Mouse (Mus musculus) kidney, postnatal 4 days (tissue): ENCODE data around the gene Ntf5.
"Not testable (repeated sequence)": the region's sequence is repeated elsewhere in the genome, so short reads cannot be mapped to it uniquely, and the experiment has no call there.

Experiments used
- DNase-seq, 2 experiments: peaks; one replicate each; pipeline ENCODE4 v3.0.0; 2021; ENCODE audit warnings: mixed read lengths in 2 of 2

Ntf5 gene

GRCm38 (mm10) chr7:45462868-45463267 lies 49.4 kb downstream of the Ntf5 start:
- DNase-seq: not testable (repeated sequence)

DNA sequence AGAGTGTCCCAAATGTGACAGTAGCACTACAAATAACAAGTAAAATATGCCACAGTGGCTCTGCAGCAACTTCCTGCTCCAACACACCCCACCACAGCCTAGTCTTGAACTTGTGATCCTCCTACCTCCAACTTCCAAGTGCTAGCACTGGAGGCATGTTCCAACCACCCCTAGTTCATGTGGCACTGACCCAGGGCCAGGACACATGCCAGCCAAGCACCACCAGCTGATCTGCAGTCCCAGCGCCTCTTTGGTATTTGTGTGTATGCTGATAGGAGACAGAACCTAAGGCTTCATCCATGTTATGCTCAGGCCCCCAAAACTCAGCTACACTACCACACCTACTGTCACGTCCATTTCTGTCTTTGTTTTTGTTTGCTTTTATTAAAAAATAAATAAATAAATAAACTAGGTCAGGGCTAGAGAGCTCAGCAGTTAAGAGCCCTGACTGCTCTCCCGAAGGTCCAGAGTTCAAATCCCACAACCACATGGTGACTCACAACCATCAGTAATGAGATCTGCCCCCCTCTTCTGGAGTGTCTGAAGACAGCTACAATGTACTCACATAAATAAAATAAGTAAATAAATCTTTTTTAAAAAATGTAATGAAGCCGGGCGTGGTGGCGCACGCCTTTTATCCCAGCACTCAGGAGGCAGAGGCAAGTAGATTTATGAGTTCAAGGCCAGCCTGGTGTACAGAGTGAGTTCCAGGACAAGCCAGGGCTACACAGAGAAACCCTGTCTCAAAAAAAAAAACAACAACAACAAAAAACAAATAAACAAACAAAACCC lies 50.7 kb downstream of the Ntf5 start:
- DNase-seq: no peak

DNA sequence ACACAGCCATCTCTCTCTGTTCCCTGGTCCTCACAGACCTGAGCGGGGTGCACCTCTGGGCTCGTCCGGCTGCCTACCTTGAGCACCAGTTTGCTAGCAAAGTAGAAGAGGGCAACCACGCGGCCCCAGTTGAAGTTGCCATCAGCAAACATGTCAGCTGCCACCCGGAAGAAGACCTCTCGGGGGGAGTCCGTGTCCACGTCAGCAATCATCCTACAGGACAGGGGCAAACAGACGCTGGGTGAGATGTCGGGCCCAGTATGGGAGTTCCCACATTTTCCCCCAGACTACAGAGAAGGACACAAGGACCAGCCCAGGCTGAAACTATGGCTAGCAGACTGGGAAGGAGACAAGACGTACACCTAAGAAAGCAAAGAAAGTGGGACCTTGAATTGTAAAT lies 51.6 kb downstream of the Ntf5 start:
- no peak for DNase-seq

DNA sequence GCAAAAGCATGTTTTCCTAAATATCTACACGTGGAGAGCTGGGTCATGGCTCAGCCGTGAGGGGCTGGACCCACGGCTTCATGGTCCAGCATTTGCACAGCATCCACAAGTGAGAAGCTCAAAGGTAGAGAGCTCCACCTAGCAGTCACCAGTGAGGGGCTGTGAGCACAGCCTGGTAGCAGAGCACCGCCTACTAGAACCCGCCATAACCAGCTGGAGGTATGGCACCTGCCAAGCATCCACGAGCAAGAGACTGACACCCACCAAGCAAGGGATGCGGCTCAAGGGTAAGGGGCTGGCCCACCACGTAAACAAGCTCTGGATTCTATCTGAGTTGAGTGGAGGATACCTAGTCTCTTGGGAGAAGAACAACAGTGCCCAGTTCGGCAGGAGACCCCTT lies 52.1 kb downstream of the Ntf5 start:
- peak in 1 of 2 experiments; percentile 42 for DNase-seq

- peak; percentile 98 for DNase-seq
Measured at GRCm38 (mm10) chr7:45466283-45467089, 53.0 kb downstream of the Ntf5 start, which contains the start of gene Bax. Gene Bax (minus strand): TSS chr7:45466898.
